Mouse (Mus musculus): Measurements from ENCODE around the gene Cela1.

DNA sequence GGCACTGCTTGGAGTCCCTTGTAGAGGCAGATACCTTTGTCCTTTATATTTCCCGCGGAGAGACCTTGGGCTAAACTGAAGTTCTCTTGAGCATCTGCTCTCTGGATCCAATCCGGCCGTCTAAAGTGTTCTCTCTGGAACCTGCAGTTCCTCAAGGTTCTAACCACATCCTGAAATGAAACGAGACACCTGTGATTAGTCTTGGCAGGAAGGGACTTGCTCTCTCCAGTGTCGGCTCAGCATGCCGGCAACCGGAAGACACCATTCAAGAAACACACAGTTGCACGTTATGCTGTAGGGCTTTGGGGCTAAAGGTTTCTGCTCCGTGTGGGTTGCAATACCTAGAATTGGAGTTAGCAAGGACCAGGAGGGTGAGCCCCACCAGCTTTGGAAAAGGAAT lies 32.3 kb upstream of the Cela1 start:
- TF ChIP-seq CTCF (IDR thresholded peaks at IDR 0.05; ENCODE audit: low read depth, low read length): no peak
- no peak for TF ChIP-seq POLR2AphosphoS5 (IDR thresholded peaks at IDR 0.05; ENCODE audit: insufficient replicate concordance, low read depth, low read length)
- no peak for TF ChIP-seq GATA1 (IDR thresholded peaks at IDR 0.05; ENCODE audit: borderline replicate concordance, low read length)
- TF ChIP-seq TAL1 (conservative IDR thresholded peaks at IDR 0.05; ENCODE audit: low read depth, low read length): no peak
